Mouse (Mus musculus) cerebellum, adult 9-11 months (tissue): Measurements from ENCODE around the gene Gm36028.

Experiments
- DNase-seq: peaks from one replicate; pipeline ENCODE4 v3.0.0; 2022

Gm36028 gene

GRCm38 (mm10) chr16:37861029-37861428 lies at the start of gene Gm36028:
Gene Gm36028, minus strand, starts transcription at chr16:37861146.
- no peak for DNase-seq

GRCm38 (mm10) chr16:37906456-37906855 lies 45.5 kb upstream of the Gm36028 start:
- DNase-seq, result no peak

- no peak for DNase-seq
These were observed 40.4 kb upstream of the Gm36028 start for GRCm38 (mm10) chr16:37901318-37901717.

GRCm38 (mm10) chr16:37899357-37899756 lies 38.4 kb upstream of the Gm36028 start:
- DNase-seq, result no peak

- DNase-seq, result no peak
These were observed 37.8 kb upstream of the Gm36028 start for GRCm38 (mm10) chr16:37898790-37899189.

GRCm38 (mm10) chr16:37893942-37894341 lies 33.0 kb upstream of the Gm36028 start:
- no peak for DNase-seq

- DNase-seq, result no peak
These were observed 32.4 kb upstream of the Gm36028 start for GRCm38 (mm10) chr16:37893381-37893780.

- no peak for DNase-seq
These were observed 31.7 kb upstream of the Gm36028 start for GRCm38 (mm10) chr16:37892667-37893066.

- no peak for DNase-seq
These were observed 28.0 kb upstream of the Gm36028 start for GRCm38 (mm10) chr16:37888986-37889385.

GRCm38 (mm10) chr16:37881168-37881567 lies 20.2 kb upstream of the Gm36028 start:
- DNase-seq, result no peak

GRCm38 (mm10) chr16:37879750-37880419 lies 18.9 kb upstream of the Gm36028 start:
- no peak for DNase-seq

GRCm38 (mm10) chr16:37878951-37879505 lies 18.1 kb upstream of the Gm36028 start:
- DNase-seq, result no peak

GRCm38 (mm10) chr16:37877406-37877805 lies 16.5 kb upstream of the Gm36028 start:
- no peak for DNase-seq

GRCm38 (mm10) chr16:37874501-37875235 lies 13.7 kb upstream of the Gm36028 start:
- no peak for DNase-seq

GRCm38 (mm10) chr16:37871112-37871715 lies 10.3 kb upstream of the Gm36028 start:
- peak; percentile 22 for DNase-seq

- no peak for DNase-seq
These were observed 8.7 kb upstream of the Gm36028 start for GRCm38 (mm10) chr16:37869470-37870231.

- DNase-seq, result no peak
These were observed 7.8 kb upstream of the Gm36028 start for GRCm38 (mm10) chr16:37868506-37869469.

GRCm38 (mm10) chr16:37867791-37868505 lies 7.0 kb upstream of the Gm36028 start, which contains the start of gene Lrrc58:
Gene Lrrc58, plus strand, starts transcription at chr16:37868389.
- DNase-seq, result peak; percentile 89

- DNase-seq, result no peak
These were observed 4.9 kb upstream of the Gm36028 start for GRCm38 (mm10) chr16:37865841-37866240.

- no peak for DNase-seq
These were observed 2.9 kb upstream of the Gm36028 start for GRCm38 (mm10) chr16:37863876-37864275.

- no peak for DNase-seq
These were observed 733 bp downstream of the Gm36028 start for GRCm38 (mm10) chr16:37860213-37860612.
